Mouse (Mus musculus) frontal cortex, adult 2 months (tissue): Measurements from ENCODE around the gene 1700010B08Rik. TPM values are rescaled to one million over a fixed set of nuclear protein-coding genes. Genes with fewer than 3 reads are reported as not detected.
"Not testable (repeated sequence)": the region's sequence is repeated elsewhere in the genome, so short reads cannot be mapped to it uniquely, and the experiment has no call there.

ENCODE experiments used
- DNase-seq, 2 experiments: peaks; one replicate each; pipeline ENCODE4 v3.0.0; 2022; ENCODE audit warnings: low spot score in 1 of 2; ENCODE audit errors: extremely low spot score in 1 of 2
- polyA plus RNA-seq: library from polyadenylated mRNA; depleted of rRNA; stranded (reverse); fragments of >200 nt; gene quantifications from 2 replicates; pipeline ENCODE4 v1.2.3, GENCODE M21; 2012; rRNA removed

The 1700010B08Rik gene
- polyA plus RNA-seq, result not detected in 2 replicates

GRCm38 (mm10) chr2:173719115-173719514 is at the start of gene 1700010B08Rik:
Gene 1700010B08Rik (plus strand): TSS chr2:173719415.
- not testable (repeated sequence) for DNase-seq

DNA sequence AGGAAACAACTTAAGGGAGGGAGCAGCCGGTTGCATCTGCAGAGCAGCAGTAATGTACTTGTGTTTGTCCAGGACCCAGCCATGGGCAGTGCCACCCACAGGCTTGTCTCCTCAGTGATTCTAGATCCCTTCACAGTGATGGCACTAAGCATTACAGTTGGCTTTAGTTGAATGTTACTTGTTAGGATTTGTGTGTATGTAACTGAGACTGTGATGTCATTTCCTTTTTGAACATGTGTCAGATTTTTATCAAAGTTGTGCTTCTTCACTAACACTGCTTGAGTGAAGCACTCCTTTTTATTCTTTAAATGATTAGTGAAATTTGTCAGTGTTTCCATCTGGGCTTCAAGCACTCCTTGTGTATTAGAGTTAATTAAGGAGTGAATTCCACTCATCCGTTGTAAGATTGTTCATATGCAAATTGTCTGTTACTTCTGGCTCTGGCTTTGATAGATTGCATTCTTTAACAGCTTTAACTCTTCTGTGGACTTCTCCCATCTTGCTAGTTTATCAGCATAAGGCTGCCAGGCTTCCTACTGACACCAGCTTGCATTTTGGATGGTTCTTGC is 46.8 kb upstream of the 1700010B08Rik start:
- no peak for DNase-seq

GRCm38 (mm10) chr2:173673469-173673868 is 45.7 kb upstream of the 1700010B08Rik start:
- DNase-seq, result no peak

DNA sequence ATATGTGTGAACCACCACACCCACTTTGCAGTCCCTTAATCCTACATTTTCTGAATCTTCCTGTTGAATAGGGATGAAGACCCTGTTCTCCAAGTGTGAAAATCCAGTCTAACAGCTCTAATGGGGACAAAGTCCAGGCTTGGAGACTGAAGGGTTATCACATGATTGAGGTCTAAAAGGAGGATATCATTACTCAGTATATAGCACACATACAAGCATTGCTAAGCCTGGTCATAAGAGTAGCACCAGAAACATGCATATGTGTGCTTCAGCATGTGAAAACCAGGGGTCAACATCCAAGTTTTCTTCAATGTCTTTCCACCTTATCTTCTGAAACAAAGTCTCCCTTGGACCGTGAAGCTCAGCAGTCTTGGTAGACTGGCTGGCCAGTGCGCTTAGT is 40.6 kb upstream of the 1700010B08Rik start:
- no peak for DNase-seq

DNA sequence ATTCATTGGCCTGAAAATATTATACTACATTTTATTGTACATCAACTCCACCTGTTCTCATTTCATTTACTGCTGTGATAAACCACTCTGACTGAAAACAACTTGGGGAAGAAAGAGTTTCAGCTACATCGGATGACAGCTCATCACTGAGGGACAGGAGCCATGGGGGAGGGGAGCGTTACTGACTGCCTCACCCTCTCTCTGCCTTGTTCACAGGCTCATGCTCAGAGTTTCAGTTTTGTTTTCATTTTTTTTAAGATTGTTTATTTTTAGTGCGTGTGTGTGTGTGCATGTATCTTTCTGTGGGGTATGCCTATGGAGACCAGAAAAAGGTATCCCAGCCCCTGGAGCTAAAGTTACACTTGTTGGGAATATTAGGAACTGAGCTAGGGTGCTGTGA is 40.0 kb upstream of the 1700010B08Rik start:
- no peak for DNase-seq

DNA sequence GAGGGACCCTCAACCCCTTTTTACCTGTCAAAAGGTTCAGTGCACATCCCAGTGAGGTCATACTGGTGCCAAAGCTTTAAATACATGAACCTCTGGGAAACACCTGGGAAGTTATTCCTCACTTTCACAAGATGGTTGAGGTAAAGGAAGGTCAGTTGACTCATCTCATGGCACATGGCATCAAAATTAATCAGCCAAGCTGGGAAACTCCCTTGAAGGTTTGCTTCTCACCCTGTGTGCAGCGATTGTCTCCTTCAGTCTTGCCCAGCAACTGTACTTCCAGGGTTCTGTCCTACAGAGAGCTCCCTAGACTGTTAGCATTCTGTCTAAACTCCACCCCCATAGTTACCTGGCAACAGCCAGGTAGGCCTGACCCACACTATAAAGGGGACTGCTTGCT is 39.1 kb upstream of the 1700010B08Rik start:
- no peak for DNase-seq

- DNase-seq, result no peak
Measured at GRCm38 (mm10) chr2:173682773-173683172, 36.4 kb upstream of the 1700010B08Rik start.

DNA sequence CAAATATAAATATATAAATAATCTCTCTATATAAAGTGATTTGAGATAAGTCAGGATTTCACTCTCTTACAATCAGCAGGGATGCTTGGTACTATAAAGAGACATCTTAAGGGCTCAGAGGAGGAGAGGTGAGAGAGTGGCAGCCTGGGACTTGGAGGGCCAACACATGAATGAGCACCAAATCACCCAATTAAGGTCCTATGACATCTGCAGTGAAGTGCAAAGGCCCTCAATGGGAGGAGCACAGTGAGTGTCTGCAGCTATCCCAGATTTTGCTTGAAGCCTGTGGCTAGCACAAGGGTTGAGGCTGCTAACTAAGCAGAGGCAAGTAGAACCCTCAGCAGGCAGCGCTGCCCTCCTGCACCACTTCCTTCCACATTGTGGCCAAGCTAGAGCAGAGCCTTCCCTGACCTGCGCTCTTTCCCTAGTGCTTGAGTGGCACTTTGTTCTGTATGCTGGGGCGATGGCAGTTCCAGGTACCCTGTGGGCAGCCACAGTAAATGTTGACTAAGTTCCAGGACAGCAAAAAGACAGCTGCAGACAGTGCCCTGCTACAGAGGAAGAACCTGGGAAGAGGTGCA is 33.3 kb upstream of the 1700010B08Rik start:
- no peak for DNase-seq

GRCm38 (mm10) chr2:173687363-173687762 is 31.9 kb upstream of the 1700010B08Rik start:
- no peak for DNase-seq

DNA sequence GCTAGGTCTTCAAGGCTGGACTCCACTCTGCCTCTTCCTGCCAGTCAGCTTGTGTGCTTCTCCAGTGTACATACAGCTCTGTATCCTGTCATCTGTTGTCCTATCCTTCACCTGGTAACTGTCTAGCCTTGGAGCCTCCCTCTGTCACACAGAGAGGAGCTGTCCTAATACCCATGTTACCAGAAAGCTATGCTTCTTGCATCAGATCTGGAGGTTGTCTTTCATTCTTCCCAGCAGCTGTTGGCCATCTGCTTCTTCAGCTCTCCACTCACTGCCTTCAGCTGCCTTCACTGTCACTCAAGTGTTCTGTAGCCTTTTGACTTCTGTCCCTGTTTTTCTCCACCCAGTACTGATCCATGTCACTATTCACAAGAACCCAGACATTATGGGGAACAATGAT is 29.4 kb upstream of the 1700010B08Rik start:
- DNase-seq, result no peak

DNA sequence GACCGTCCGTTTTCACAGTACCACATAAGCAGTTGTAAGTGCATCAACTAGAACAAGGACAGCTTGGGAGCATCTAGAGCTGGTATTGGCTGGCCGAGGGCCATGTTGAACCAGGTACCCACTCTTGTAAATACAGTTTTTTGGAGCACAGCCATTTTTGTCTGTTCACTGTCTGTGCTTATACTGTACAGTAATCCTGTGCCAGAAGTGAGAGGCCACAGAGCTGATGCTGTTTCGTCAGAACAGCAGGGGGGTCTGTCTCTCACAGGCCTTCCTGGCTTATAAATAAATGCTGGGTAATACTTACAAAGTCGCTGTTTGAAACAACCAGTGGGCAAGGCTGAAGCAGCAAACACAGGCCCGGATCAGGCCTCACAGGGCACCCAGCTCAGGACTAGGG is 27.5 kb upstream of the 1700010B08Rik start:
- no peak for DNase-seq

DNA sequence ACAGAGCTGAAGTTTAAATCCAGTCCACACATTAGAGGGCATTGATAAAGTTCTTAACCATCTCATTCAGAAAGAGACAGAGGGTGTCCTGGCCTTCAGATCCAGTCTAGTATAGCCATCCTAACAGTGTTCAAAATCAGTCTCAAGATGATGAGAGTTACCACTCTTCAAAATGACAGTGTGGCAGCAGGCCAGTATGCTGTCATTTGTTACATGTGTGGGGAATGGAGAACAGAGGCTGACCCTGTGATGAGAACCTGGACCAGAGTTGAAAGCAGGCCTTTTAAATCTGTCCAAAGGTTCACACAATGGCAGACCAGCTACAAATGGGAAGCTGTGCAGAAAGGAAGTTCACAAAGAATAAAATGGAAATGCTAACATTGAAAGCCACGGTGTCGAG is 26.5 kb upstream of the 1700010B08Rik start:
- no peak for DNase-seq

DNA sequence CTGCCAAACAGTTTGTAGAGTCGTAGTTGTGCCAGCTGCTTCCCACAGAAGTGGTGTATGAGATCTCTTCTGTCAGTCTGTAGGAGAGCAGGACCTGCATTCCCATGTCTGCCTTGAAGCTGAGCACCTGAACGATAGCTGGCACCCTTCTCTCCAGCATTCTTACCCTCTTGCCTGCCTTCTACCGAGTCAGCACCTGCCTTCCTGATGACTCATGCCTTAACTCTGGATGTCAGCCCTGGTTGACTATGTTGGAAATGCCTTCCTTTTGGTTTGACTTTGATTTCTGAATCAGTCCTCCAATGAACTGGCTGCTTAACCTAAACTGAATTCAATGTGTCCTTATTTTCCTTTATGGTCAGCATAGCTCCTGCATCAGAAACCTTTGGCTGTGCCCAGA is 20.4 kb upstream of the 1700010B08Rik start:
- peak in 1 of 2 experiments; percentile 20 for DNase-seq

DNA sequence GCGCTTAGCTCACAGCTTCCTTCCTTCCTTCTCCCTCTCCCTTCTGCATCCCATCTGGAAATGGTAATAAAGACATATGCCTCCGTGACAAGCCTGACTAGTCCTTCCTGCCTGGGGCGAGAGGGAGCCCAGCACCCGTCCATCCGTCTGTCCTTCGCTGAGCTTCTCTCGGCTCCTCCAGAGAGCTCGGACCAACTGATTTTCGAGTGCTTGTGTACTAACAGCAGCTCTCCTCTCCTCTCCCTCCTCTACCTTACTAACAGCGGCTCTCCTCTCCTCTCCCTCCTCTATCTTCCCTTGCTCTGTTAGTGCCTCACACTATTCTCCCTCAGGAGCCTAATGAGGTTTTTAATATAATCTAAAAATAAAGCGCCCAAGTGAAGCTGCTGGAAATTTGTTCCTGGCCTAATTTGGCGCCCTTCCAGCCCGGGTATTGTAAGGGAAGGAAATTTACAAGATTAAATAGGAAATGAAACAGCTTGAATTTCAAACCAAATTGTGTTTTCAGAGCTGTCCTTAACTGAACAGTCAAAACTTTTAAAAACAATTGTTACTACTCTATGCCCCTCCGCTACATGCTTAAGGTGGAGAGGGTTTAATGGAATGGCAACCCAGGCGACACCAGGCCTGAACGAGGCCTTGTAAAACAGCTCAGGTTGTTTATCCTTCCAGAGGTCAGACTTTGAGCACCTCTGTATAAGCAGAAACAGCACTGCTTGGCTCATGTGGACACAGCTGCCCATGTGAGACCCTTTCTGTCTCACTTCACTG is 16.9 kb upstream of the 1700010B08Rik start:
- DNase-seq, result no peak

GRCm38 (mm10) chr2:173702867-173703237 is 16.4 kb upstream of the 1700010B08Rik start:
- DNase-seq, result no peak

- DNase-seq, result no peak
Measured at GRCm38 (mm10) chr2:173705827-173706551, 13.2 kb upstream of the 1700010B08Rik start.

DNA sequence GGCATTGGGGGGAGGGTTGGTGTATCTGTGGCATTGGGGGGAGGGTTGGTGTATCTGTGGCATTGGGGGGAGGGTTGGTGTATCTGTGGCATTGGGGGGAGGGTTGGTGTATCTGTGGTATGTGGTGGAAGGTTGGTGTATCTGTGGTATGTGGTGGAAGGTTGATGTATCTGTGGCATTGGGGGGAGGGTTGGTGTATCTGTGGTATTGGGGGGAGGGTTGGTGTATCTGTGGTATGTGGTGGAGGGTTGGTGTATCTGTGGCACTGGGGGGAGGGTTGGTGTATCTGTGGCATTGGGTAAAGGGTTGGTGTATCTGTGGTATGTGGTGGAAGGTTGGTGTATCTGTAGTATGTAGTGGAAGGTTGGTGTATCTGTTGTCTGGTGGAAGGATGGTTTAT is 11.6 kb upstream of the 1700010B08Rik start:
- DNase-seq, result not testable (repeated sequence)

DNA sequence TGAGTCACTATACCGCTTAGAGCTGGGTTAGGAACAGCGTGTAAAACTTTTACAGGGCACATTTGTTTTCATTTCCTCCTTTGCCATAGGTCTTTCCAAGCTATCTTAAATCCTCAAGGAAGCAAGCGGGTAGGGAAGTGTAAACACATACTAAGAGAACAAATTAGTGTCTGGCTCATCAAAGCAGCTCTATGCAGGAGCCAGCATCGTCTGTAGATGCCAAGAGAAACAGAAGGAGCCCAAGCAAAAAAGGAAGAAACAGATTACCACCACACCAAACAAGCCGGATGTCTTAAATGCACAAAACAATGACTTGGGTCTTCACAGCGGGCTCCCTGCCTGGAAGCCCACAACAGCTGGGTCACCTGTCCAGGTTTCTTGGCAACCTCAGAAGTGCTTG is 9.0 kb upstream of the 1700010B08Rik start:
- DNase-seq, result no peak

DNA sequence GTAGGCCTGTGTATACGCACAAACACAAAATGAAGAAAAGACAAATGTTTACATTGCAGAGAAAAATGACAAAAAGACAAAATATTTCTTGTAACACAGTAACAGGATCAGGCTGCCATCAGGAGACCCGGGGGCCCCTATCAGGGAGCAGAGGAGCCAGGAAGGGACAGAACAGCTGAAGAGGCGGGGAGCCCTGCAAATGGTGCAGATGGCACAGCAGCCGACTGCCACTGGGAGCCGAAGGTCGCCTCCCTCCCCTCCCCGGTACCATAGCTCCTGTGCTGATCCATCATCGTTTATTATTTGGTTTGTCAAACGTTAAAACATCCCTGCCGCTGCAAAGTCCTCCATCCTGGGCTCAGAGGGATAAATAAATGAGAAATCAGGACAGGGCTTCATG is 6.6 kb upstream of the 1700010B08Rik start:
- no peak for DNase-seq

DNA sequence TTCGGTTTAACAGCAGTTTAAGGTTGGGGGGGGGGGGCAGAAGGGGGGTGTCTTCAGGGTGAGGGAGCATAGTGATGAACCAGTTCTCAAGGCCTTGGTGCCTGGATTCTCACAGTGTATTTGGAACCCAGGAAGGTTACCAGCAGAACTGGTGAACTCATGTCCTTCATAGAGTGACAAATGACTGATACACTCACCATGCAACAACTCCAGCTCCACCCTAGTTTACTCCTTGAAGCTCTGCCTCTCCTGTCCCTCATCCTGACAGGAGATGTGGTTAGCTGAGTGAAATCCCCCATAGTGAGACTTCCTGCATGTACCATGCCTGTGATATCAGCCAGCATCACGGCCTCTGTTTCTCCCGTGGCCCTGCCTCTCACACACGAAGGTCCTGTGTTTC is 6.0 kb upstream of the 1700010B08Rik start:
- DNase-seq, result no peak

- DNase-seq, result no peak
Measured at GRCm38 (mm10) chr2:173714620-173715218, 4.5 kb upstream of the 1700010B08Rik start.
